Mouse (Mus musculus): ENCODE data around the gene Prl8a2.

- TF ChIP-seq POLR2A (IDR thresholded peaks at IDR 0.05; ENCODE audit: insufficient read length, low read depth) (no peak), SRF (IDR thresholded peaks at IDR 0.05; ENCODE audit: control insufficient read depth, insufficient read length, low read depth) (no peak), MYOG (IDR thresholded peaks at IDR 0.05; ENCODE audit: control insufficient read depth in 1 of 3, insufficient read depth in 1 of 3, insufficient read length in 2 of 3, low read depth in 2 of 3) (no peak), MAX (IDR thresholded peaks at IDR 0.05; ENCODE audit: low read depth) (no peak), MYOD1 (IDR thresholded peaks at IDR 0.05; ENCODE audit: control insufficient read depth in 1 of 3, insufficient read length in 2 of 3, low read depth in 2 of 3) (no peak), POLR2AphosphoS2 (IDR thresholded peaks at IDR 0.05; ENCODE audit: insufficient read length, low read depth) (no peak), TCF12 (IDR thresholded peaks at IDR 0.05; ENCODE audit: insufficient read depth, poor library complexity, severe bottlenecking) (no peak), CEBPB (IDR thresholded peaks at IDR 0.05; ENCODE audit: insufficient read depth, poor library complexity, severe bottlenecking) (no peak)
Measured at GRCm38 (mm10) chr13:27345373-27345772, at the start of gene Prl8a2.

Data from myocyte (in vitro differentiated cells).